Mouse (Mus musculus) gastrocnemius, postnatal 25 days (tissue): ENCODE results near the gene P2ry4. TPM values are rescaled to one million over a fixed set of nuclear protein-coding genes. Genes with fewer than 3 reads are reported as not detected.

ENCODE experiments used
- DNase-seq: peaks from one replicate; pipeline ENCODE4 v3.0.0; 2022
- long read RNA-seq, 2 experiments: library from polyadenylated mRNA; stranded (forward); transcript quantifications; one replicate each; pipeline ENCODE4 v2.0.0; 2021
- total RNA-seq, 2 experiments: library from RNA; stranded (reverse); gene quantifications; 1 replicate in 1 of 2; 2 replicates in 1 of 2; pipeline ENCODE4 v1.2.3; 2021

P2ry4 gene
- total RNA-seq, result not detected
- long read RNA-seq, experiment 1, result 0 reads
- long read RNA-seq, experiment 2, result 0 reads

GRCm38 (mm10) chrX:100594791-100595190, at the start of gene P2ry4:
Gene P2ry4, minus strand, starts transcription at chrX:100594869.
- no peak for DNase-seq

- no peak for DNase-seq
Observed at GRCm38 (mm10) chrX:100638477-100638876, 43.8 kb upstream of the P2ry4 start.

- DNase-seq, result no peak
Observed at GRCm38 (mm10) chrX:100629076-100629475, 34.4 kb upstream of the P2ry4 start.

GRCm38 (mm10) chrX:100625802-100626793, 31.4 kb upstream of the P2ry4 start, which contains the start of gene Pdzd11:
Gene Pdzd11, minus strand, starts transcription at chrX:100626568.
- DNase-seq, result peak; percentile 90

GRCm38 (mm10) chrX:100625546-100625801, 30.8 kb upstream of the P2ry4 start, which contains the start of gene Kif4:
Gene Kif4, plus strand, starts transcription at chrX:100625737.
- no peak for DNase-seq

- DNase-seq, result no peak
Observed at GRCm38 (mm10) chrX:100625146-100625545, 30.5 kb upstream of the P2ry4 start.

- DNase-seq, result no peak
Observed at GRCm38 (mm10) chrX:100624242-100624641, 29.6 kb upstream of the P2ry4 start.

GRCm38 (mm10) chrX:100621366-100621765, 26.7 kb upstream of the P2ry4 start:
- no peak for DNase-seq

GRCm38 (mm10) chrX:100618488-100618887, 23.8 kb upstream of the P2ry4 start:
- DNase-seq, result no peak

GRCm38 (mm10) chrX:100605314-100605713, 10.6 kb upstream of the P2ry4 start, which contains the start of gene Arr3:
Gene Arr3, plus strand, starts transcription at chrX:100605497.
- no peak for DNase-seq

- no peak for DNase-seq
Observed at GRCm38 (mm10) chrX:100599755-100600154, 5.1 kb upstream of the P2ry4 start.

GRCm38 (mm10) chrX:100597439-100597838, 2.8 kb upstream of the P2ry4 start:
- no peak for DNase-seq

- DNase-seq, result no peak
Observed at GRCm38 (mm10) chrX:100571951-100572350, 22.7 kb downstream of the P2ry4 start, which contains the start of gene Awat1. Gene Awat1, plus strand, starts transcription at chrX:100572251.

- DNase-seq, result no peak
Observed at GRCm38 (mm10) chrX:100565696-100566095, 29.0 kb downstream of the P2ry4 start.

- no peak for DNase-seq
Observed at GRCm38 (mm10) chrX:100556026-100556425, 38.6 kb downstream of the P2ry4 start.

Other genes with a start within 250 kb of the P2ry4 start
- not detected for gene Otud6a, start 165.9 kb downstream of the P2ry4 start, total RNA-seq
- under 1 TPM in 1 of 2 experiments, not detected in 1; 0.13 TPM for gene Awat2, start 152.2 kb downstream of the P2ry4 start, total RNA-seq
- 10 to 100 TPM; 30.5 to 36.0 TPM for gene Igbp1, start 100.6 kb downstream of the P2ry4 start, total RNA-seq
- gene Dgat2l6, start 70.0 kb downstream of the P2ry4 start, total RNA-seq, result under 1 TPM; 0.11 to 0.20 TPM
- gene Awat1, start 22.6 kb downstream of the P2ry4 start, total RNA-seq, result not detected
- gene Arr3, start 10.6 kb upstream of the P2ry4 start, total RNA-seq, result not detected
- under 1 TPM; 0.15 to 0.46 TPM for gene Kif4, start 30.9 kb upstream of the P2ry4 start, total RNA-seq
- 10 to 100 TPM; 16.6 to 16.7 TPM for gene Pdzd11, start 31.7 kb upstream of the P2ry4 start, total RNA-seq
- not detected for gene Gdpd2, start 135.0 kb upstream of the P2ry4 start, total RNA-seq
- 1 to 10 TPM; 1.1 TPM for gene Dlg3, start 172.9 kb upstream of the P2ry4 start, total RNA-seq